Mouse (Mus musculus) adrenal gland, postnatal 10 days (tissue): ENCODE measurements around the gene Vwa2. TPM values are rescaled to one million over a fixed set of nuclear protein-coding genes. Genes with fewer than 3 reads are reported as not detected.

ENCODE experiments used
- DNase-seq: peaks from one replicate; pipeline ENCODE4 v3.0.0; 2021; ENCODE audit warnings: mixed read lengths
- long read RNA-seq, 2 experiments: library from polyadenylated mRNA; stranded (forward); transcript quantifications; one replicate each; pipeline ENCODE4 v2.0.0; 2021
- total RNA-seq, 2 experiments: library from RNA; stranded (reverse); gene quantifications; 2 replicates each; pipeline ENCODE4 v1.2.3; 2021

The Vwa2 gene
- total RNA-seq: not detected
- long read RNA-seq, experiment 1: 0 reads
- long read RNA-seq, experiment 2, full-length matches to known transcripts: 1 of 1 reads
- long read RNA-seq, experiment 2, partial matches to known transcripts: 0 of 1 reads
- long read RNA-seq, experiment 2, other reads (novel, unspliced or antisense): 0 of 1 reads

DNA sequence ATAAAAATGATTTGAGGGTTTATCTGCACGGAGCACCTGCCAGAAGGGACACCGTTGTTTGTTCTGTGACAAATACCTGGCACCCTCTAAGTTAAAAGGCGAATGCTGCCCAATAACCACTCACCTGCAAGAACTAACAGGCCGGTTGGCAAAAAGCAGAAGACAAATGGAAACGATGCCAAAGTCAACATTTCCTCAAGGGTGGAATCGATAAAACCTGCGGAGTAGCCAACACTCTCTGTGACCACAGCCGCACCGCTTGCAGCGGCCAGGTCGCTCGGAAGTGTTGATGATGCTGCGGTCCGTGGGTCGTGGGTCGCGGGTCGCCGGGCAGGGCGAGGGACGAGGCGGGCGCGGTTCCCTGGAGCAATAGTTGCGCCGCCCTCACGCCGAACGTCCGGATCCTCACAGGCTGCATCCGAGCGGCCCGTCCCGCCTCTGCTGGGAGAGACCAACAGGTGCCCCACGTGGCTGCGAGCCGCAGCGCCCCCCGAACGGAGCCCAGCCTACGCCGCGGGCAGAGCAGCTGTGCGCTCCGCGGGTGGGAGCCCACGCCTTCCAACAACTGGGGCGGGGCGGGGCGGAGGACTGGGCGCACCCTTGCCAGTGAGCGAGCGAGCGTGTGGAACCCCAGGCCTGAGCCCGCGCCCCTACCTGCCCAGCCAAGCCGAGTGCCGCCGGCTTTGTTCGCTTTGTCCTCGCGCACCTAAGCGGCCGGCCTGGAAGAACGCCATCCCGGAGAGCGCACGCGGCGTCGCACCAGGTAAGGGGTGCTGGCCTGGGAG lies at the start of gene Vwa2:
Vwa2 (plus strand) TSS at position 434 of the 785 bp plus-strand sequence.
- peak; percentile 14 for DNase-seq

DNA sequence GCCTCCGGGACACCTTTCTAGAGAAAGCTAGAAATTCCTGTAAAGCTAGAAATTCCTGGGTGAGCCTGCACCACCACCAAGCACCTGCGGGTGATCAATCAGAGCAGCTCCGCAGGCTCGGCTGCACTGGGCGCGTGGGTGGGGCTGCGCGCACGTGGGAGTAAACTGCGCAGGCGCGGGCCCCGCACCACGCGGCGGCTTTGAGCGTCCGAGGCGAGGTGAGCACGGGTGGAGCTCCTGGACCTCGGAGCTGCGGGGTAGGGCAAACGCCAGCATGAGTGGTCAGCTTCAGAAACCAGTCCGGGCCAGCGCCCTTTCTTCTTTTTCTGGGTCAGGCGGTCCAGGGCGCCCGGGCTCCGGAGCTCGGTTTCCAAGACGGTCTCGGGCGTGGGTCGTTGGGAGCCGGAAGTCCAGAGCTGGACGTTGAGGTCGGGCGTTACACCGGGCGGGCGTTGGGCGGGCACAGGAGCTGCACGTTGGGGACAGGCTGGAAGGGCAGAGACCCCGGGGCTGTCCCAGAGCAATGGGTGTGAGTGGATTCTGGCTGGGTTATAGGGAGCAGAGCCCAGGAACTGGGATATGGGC lies 47.9 kb upstream of the Vwa2 start, which contains the start of gene Tdrd1:
Tdrd1 (plus strand) TSS at position 163 of the 585 bp plus-strand sequence.
- no peak for DNase-seq

DNA sequence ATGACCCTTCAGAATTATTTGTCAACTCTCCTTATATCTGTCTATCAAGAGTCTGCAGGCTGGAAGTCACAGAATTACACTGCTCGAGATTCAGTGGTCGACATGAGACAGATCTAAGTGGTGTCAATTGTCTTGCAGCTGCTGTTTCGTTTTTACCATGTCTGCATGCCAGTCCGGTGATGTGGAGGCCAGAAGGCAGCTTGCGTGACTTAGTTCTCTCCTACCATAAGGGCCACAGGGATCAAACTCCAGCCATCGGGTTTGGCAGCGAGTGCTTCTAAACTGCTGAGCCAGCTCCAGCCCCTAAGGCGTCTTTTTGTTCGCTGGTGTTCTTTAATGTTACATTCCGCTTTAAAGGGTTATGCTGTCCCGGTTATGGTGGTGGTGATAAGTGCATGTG lies 45.7 kb upstream of the Vwa2 start:
- DNase-seq: no peak

DNA sequence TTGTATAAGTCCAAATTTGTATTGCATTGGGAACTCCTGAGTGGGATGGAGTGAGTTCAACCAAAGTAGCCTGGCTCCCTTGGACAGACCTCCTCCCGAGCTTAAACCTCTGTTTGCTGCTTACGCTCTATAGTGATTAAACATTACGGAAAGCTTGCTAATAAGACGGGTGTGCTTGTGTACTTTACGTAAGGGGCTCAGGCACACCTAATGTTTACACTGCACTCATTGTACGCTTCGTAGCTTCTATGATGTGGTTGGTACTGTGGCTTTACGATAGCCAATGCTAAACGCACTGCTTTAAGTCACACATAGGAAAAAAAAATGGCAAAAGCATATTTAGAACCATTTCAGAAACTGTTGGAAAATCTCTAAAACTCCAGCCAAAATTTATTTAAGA lies 44.8 kb upstream of the Vwa2 start:
- DNase-seq: no peak

DNA sequence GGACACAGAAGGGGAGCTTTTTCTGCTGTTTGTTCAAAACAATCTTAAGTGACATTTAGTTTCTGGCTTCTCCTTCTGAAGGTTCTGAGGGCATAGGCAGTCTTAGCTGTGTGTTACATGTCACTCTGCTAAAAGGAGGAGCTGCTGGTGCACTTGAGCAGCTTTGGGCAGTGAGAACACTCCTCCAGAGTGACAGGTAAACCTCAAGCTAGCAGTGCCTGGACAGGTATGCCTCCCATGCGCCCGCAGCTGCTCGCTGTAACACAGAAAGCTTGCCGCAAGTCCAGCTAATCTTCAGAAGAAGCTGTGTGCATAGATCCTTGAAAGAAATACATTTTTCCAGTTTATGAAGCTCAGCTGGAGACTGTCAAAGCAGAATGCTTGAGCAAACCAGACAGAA lies 43.9 kb upstream of the Vwa2 start:
- no peak for DNase-seq

DNA sequence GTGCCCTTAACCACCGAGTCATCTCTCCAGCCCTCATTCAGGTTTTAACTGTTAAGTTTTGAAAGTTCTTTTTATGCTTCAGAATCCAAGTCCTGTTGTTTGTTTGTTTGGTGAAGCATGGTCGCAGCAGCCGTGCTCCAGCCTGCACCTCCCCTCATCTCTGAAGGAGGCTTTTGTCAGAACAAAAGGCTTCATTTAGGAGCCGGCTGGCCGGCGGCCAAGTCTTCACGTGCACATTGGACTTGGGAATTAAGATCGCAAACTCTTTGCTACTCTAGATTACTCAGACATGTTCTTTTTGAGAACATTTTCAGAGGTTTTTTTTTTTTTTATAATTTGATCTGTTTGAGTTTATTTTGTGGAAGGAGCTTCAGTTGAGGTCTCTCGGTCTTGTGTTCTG lies 38.7 kb upstream of the Vwa2 start:
- peak; percentile 22 for DNase-seq

DNA sequence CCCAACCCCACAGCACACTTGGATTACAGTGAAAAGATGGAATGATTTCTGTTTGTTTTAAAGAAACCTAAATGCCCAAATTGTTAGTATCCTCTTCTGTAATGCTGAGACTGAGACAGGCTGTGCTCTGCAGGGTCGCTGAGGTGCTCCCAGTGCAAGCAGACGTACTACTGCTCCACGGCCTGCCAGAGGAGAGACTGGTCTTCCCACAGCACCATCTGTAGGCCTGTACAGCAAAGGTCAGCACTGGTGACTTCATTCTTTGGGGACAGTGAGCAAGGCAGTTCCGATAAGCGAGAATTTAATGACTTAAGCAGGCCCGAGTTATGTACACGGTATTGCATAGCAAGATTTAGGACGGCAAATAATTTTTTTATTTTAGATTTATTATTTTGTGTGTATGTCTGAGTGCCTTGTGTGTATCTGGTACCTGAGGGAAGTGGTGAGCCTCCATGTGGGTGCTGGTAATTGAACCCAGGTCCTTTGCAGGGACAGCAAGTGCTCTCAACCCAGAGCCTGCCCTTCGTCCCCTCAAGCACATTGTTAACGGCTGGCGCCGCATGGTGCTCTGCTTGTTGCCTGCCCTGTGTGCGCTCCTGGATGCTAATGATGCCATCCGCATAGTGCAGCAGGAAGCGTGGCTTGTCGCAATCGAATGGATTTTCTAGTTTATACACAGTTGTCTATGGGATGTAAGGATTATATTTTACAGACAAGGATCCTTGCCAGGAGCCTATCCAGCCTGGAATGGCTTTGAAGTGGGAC lies 34.9 kb upstream of the Vwa2 start:
- no peak for DNase-seq

DNA sequence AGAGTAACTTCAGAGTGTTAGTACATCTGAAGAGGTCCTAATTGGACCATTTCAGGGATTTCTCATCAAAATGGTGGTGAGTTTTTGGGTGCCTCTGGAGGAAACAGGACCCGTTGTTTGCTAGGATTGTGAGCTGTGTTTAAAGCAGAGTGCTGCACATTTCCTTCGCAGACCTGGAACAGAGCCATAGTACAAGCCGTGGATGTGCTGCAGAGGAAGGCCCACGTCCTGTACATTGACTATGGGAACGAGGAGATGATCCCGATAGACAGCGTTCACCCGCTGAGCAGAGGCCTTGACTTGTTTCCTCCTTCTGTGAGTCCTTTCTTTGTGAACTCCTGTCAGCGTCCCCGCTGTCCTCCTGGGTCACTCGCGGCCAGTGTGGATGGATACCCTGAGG lies 31.1 kb upstream of the Vwa2 start:
- no peak for DNase-seq

DNA sequence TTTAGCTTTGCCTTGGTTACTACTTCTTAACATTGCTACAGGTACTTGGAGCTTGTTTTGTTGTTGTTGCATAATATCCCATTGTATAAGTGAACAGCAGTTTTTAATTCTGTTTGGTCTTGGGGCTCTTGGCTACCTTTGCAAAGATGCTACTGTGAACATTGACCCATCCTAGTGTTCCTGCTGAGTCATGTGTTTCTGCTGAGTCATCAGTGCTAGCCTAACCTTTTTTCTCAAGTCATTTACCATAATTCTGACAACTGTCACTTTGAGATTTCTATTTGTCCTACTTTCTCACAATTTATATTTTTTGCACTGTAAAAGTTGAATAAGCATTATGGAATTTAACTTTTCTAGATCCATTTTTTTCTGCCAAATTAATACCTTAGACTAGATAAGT lies 21.5 kb upstream of the Vwa2 start:
- no peak for DNase-seq

DNA sequence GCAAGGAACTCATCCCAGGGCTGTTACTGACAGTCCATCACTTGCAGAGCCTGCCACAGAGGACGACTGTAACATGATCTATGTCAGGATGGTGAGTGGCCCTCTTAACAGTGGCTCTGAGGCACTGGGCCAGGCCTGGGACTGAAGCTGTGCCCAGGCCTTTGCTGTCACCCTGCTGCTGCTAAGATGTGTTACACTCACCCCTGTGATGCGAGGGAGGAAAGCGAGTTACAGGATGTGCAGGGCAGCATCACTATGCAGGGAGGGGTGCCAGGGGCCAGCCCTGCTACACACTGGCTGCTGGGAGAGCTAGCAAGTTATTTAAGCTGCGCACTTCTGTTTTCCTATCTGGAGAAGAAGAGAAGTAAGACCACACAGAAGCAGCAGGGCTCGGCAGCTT lies 17.6 kb upstream of the Vwa2 start:
- no peak for DNase-seq

DNA sequence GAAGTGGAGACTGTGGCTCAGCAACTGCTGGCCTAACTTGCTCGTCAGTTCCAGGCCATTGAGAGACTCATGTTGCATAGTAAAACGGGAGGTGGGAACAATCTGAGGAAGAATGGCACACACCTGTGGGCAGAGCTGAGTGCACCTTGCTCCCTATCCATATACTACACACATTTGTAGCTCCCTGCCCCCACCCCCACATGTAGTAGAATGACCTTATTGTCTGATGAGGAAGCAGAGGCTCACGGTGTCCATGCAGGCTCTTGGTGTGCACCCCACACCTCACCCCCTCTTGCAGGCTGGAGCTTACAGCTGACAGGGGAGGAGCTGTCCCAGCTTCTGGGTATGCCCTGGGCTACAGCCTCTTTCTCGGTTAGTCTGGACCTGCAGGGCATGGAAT lies 6.3 kb upstream of the Vwa2 start:
- DNase-seq: no peak

DNA sequence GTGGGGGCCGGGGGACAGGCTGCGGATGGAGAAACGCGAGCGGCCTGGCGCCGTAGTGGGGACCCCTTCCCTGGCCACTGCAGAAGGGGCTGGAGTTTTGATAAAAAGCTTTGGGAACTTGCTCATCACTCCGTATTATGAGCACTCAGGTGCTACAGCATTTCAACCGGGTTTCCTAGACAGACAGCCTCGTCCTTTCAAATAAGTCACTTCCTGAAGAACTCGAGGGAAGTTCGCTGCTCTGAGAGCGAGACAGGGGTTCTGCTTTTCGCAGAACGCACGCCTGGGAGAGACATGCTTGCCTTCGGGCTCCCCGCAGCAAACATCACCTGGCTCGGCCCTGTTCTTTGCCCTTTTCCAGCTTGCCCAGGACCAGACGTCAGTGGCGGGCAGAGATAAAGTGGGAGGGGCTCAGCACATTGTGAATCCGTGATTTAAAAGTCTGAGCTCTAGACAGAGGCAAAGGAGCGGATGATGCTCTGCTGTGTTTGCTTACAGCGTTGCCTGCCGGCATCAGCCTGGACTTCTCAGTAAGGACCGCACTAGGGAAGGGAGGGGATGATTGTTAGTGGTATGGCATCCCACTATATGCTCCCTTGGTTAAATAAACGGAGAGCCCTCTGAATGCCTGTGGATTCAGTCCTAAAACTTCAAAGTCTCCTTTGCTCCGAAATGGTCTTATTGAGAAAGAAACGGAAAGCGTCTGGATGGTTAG lies 709 bp downstream of the Vwa2 start:
- DNase-seq: no peak

DNA sequence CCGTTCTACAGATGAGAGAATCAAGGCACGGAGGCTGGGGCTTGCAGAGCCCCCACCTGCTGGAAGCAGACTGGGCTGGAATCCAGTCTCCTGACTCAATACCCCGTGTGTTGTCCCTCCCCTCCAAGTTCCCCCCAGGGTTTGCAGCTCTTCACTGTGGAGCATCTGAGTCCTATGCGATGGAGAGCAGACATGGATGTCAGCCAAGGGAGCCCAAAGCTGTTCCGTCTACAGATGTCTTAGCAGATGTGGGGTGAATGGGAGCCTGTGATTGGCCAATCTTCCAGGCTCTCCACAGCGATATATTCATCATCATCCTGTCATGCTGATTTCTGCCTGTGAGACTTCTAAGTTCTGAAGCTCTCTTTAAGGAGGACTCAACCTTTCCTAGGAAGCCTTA lies 3.3 kb downstream of the Vwa2 start:
- DNase-seq: no peak

DNA sequence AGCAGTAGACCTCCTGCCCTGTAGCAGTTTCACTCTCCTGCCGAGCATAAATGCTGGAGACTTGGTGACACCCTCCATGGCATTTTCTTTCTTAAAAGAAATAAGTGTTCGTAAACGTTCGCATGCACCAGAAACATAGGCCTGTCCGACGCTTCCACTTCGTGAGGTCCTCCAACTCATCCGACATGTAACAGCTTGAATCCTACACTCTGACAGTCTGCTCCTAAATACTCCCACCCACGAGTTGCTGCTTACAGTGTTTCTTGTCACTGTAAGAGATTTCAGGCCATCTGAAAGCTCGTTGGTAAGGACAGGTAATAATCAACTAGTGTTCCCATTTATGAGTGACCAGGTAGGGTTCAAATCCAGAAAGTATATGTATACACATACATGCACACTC lies 13.8 kb downstream of the Vwa2 start:
- no peak for DNase-seq

DNA sequence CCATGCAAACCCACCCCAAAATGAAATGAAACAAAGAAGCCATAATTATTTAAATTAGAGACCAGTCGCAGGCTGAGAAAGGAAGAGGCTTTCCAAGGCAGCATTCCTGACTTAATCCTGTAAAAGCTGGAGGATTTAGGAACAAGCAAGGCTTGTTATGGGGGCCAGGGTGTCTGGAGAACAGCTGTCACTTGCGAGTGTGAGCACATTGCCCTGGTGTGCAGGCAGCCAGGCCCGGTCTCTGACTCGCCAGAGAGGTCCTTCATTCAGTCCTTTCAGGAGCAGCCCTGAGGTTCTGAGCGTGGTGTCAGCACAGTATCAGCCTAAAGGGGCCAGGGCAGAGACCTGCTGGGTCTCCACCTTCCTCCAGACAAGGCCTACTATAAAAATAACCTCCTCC lies 14.6 kb downstream of the Vwa2 start:
- no peak for DNase-seq

DNA sequence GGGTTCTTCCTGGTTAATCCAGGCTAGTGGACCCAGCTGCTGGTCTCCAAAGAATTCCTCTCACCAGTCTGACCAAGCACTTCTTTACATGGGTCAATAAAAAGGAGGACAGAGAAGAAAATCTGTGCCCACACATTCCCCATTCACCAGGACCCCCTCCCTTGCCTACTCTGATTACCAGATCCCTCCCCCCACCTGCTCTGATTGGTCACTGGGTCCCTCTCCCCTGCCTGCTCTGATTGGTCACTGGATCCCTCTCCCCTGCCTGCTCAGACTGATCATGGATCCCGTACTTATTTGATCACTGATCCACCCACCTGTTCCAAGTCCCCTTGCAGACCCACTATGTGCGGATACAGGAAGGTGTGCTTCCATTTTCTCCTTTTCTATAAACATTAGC lies 17.4 kb downstream of the Vwa2 start:
- DNase-seq: no peak

DNA sequence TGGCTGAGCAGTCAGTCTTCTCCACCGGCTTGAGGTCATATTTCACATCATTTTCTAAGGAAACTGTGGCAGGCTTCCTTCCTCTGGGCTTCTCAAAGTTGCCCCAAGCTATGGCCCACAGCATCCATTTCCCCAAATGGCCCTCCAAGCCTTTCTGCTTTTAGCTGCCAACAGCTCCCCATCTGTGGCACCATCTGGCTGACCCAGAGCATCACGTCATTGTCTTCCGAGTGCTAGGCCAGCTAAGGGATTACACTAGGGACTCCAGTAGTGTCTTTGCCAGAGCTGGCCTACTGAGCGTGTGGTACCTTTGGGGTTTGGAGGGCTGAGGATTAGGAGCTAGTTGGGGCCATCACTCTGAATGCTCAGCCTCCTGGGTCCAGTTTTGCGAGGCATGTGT lies 18.5 kb downstream of the Vwa2 start:
- no peak for DNase-seq

DNA sequence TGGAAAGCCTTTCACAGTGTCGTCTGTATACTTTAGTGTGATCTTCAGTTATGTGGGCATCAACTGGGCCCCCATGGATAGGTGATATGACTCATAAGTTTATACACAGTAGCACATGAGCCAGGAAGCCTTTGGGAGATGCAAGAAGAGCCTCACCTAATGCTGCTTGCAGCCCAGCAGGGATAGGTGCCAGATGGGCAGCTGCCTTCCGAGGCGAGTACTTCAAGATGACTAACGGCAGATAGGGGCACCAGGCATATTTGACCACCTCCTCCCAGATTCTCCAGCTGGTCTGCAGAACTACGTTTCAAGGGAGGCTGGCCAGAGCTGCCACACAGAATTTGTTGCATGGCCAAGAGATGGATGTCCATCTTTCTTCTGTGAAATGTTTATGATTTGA lies 19.3 kb downstream of the Vwa2 start:
- DNase-seq: no peak

DNA sequence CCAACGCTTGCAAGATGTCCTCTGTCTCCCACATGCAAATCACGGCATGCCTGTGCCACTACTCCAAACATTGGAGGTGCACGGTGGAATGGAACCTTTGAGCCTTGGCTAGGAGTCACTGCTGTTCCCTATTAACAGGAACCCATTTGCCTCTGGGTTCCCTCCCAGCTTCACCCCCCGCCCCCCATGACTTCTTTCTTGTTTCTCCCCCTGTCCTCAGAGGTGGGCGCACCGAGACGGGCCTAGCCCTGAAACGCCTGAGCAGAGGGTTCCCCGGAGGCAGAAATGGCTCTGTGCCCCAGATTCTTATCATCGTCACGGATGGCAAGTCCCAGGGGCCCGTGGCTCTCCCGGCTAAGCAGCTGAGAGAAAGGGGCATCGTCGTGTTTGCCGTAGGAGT lies 23.6 kb downstream of the Vwa2 start:
- no peak for DNase-seq

DNA sequence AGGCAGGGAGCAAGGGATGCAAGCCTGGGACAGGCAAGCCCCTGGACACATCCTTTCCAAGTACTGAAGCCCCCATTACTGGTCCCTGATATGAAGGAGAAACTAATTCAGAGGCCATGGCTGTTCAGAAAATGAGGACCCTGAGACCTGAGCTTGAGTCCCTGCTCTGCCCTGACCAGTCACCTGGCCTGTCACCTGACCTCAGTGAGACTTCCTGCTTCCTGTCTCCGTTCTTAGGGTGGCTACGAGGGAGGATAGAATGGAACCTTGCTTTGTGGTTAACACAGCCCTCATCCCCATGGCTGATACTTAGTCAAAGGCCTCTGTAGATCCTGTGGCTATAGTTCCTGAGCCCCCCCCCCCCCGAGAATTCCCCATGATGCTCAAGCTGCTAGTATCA lies 30.0 kb downstream of the Vwa2 start:
- DNase-seq: no peak

DNA sequence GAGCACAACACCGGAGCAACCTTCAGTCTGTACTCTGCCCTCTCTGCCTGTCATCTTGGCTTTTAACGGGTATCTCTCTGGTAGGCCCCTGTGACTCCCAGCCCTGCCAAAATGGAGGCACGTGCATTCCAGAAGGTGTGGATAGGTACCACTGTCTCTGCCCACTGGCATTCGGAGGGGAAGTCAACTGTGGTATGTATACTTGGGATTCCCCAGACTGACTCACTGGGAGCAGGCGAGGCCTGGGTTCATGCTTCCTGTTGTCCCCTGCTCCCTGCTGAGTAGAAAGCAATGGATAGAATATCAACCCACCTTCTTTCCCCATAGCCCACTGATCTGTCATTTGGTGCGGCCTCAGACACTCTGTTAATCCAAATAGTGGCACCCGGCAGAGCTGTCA lies 31.3 kb downstream of the Vwa2 start:
- no peak for DNase-seq

DNA sequence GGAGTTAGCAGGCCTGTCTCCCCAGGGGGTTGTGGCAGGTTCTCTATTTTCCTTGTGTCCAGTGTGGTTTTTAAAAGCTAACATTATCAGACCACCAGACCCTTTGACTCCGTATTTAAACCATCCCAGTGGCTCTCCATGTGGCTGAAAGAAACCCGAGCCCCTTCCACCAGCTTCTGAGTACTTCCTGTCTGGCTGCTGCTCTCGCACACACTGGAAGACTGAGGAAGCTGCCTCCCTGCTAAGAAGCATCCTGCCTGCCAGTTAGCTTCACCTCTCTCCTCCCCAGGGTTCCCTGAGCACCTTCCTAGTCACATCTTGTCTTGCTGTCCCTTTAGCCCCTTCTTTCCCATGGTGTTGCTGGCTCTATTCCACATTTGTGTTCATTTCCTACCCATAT lies 33.8 kb downstream of the Vwa2 start:
- DNase-seq: no peak
